Mouse (Mus musculus) MEL (cell line): ENCODE results near the gene Agl. TPM values are rescaled to one million over a fixed set of nuclear protein-coding genes. Genes with fewer than 3 reads are reported as not detected.

Experiments used
- DNase-seq: peaks from one replicate; pipeline ENCODE4 v3.0.0; 2011; ENCODE audit warnings: low read depth, low spot score
- H3K27ac ChIP-seq: 2 replicates; pipeline ENCODE4 v1.5.1; 2012; ENCODE audit warnings: low read depth, mild to moderate bottlenecking, control low read depth, low read length, moderate library complexity; ENCODE audit not compliant: control insufficient read depth
- H3K27me3 ChIP-seq, 2 experiments: fragments of 150-350 bp in 1 of 2; sonication (generic) in 1 of 2; 2 replicates each; pipeline ENCODE4 v1.6.1; 2012; ENCODE audit warnings: low read length in 2 of 2, mild to moderate bottlenecking in 2 of 2, improper control_type of control experiment in 1 of 2, moderate library complexity in 1 of 2; ENCODE audit not compliant: insufficient read depth in 2 of 2, control insufficient read depth in 1 of 2
- H3K36me3 ChIP-seq, 2 experiments: 2 replicates each; pipeline ENCODE4 v1.6.1; 2012 to 2014; ENCODE audit warnings: low read length in 2 of 2, improper control_type of control experiment in 1 of 2, inconsistent platforms in 1 of 2, mild to moderate bottlenecking in 1 of 2; ENCODE audit not compliant: insufficient read depth in 2 of 2, control insufficient read depth in 1 of 2
- H3K4me1 ChIP-seq, 2 experiments: fragments of 150-350 bp in 1 of 2; sonication (generic) in 1 of 2; 2 replicates each; pipeline ENCODE4 v1.6.1; 2012; ENCODE audit warnings: low read length in 2 of 2, improper control_type of control experiment in 1 of 2, mild to moderate bottlenecking in 1 of 2; ENCODE audit not compliant: insufficient read depth in 2 of 2, control insufficient read depth in 1 of 2
- H3K4me3 ChIP-seq, 2 experiments: fragments of 150-350 bp in 1 of 2; sonication (generic) in 1 of 2; 2 replicates each; pipeline ENCODE4 v1.5.1; 2012; ENCODE audit warnings: low read depth in 2 of 2, low read length in 2 of 2, mild to moderate bottlenecking in 2 of 2, moderate library complexity in 2 of 2, control low read depth in 1 of 2, improper control_type of control experiment in 1 of 2; ENCODE audit not compliant: control insufficient read depth in 1 of 2, insufficient read depth in 1 of 2
- H3K79me2 ChIP-seq: 2 replicates; pipeline ENCODE4 v1.6.1; 2012; ENCODE audit warnings: mild to moderate bottlenecking, low read length, moderate library complexity; ENCODE audit not compliant: control insufficient read depth, poor library complexity, insufficient read depth
- H3K9ac ChIP-seq: 2 replicates; pipeline ENCODE4 v1.6.1; 2012; ENCODE audit warnings: low read depth, mild to moderate bottlenecking, control low read depth, low read length, moderate library complexity; ENCODE audit not compliant: control insufficient read depth, poor library complexity, severe bottlenecking
- H3K9me3 ChIP-seq: fragments of 150-350 bp; sonication (generic); replicated peaks from 2 replicates; pipeline ENCODE4 v1.6.1; 2012; ENCODE audit warnings: mild to moderate bottlenecking, low read length, improper control_type of control experiment, moderate library complexity; ENCODE audit not compliant: insufficient read depth
- BHLHE40 ChIP-seq: IDR thresholded peaks from 2 replicates; pipeline ENCODE4 v1.6.1; 2012; ENCODE audit warnings: low read depth, mild to moderate bottlenecking, inconsistent platforms, low read length, improper control_type of control experiment, borderline replicate concordance
- CHD1 ChIP-seq: IDR thresholded peaks from 2 replicates; pipeline ENCODE4 v1.6.1; 2012; ENCODE audit warnings: low read depth, mild to moderate bottlenecking, inconsistent platforms, low read length, improper control_type of control experiment
- CHD2 ChIP-seq: IDR thresholded peaks from 2 replicates; pipeline ENCODE4 v1.6.1; 2011; ENCODE audit warnings: low read length, improper control_type of control experiment
- CTCF ChIP-seq, 3 experiments: IDR thresholded peaks in 2 of 3; conservative IDR thresholded peaks in 1 of 3; 2 replicates each; pipeline ENCODE4 v1.5.1; 2011 to 2012; ENCODE audit warnings: low read length in 3 of 3, low read depth in 2 of 3, mild to moderate bottlenecking in 2 of 3, improper control_type of control experiment in 1 of 3, inconsistent platforms in 1 of 3, mixed read lengths in 1 of 3, moderate library complexity in 1 of 3; ENCODE audit not compliant: control insufficient read depth in 1 of 3, insufficient read depth in 1 of 3, poor library complexity in 1 of 3, severe bottlenecking in 1 of 3
- E2F4 ChIP-seq: IDR thresholded peaks from 2 replicates; pipeline ENCODE4 v1.6.1; 2011; ENCODE audit warnings: low read depth, low read length, improper control_type of control experiment, borderline replicate concordance
- ELF1 ChIP-seq: IDR thresholded peaks from 2 replicates; pipeline ENCODE4 v1.6.1; 2014; ENCODE audit warnings: low read depth, mild to moderate bottlenecking, inconsistent platforms, low read length, improper control_type of control experiment, moderate library complexity
- EP300 ChIP-seq, 2 experiments: IDR thresholded peaks; 2 replicates each; pipeline ENCODE4 v1.6.1; 2011; ENCODE audit warnings: improper control_type of control experiment in 2 of 2, low read length in 2 of 2, low read depth in 1 of 2, mild to moderate bottlenecking in 1 of 2
- ETS1 ChIP-seq: IDR thresholded peaks from 2 replicates; pipeline ENCODE4 v1.6.1; 2012; ENCODE audit warnings: low read depth, mild to moderate bottlenecking, inconsistent platforms, low read length, improper control_type of control experiment, moderate library complexity
- GABPA ChIP-seq: IDR thresholded peaks from 2 replicates; pipeline ENCODE4 v1.6.1; 2012; ENCODE audit warnings: low read depth, mild to moderate bottlenecking, inconsistent platforms, low read length, improper control_type of control experiment, moderate library complexity
- GATA1 ChIP-seq: IDR thresholded peaks from 2 replicates; pipeline ENCODE4 v1.6.1; 2011; ENCODE audit warnings: low read depth, low read length, improper control_type of control experiment
- HCFC1 ChIP-seq: IDR thresholded peaks from 2 replicates; pipeline ENCODE4 v1.6.1; 2012; ENCODE audit warnings: low read depth, mild to moderate bottlenecking, inconsistent platforms, low read length, improper control_type of control experiment, moderate library complexity
- JUND ChIP-seq: IDR thresholded peaks from 2 replicates; pipeline ENCODE4 v1.6.1; 2011; ENCODE audit warnings: low read depth, mild to moderate bottlenecking, improper control_type of control experiment, low read length
- KAT2A ChIP-seq: conservative IDR thresholded peaks from 2 replicates; pipeline ENCODE4 v1.6.1; 2012; ENCODE audit warnings: low read depth, low read length, improper control_type of control experiment, inconsistent platforms
- MAFK ChIP-seq: IDR thresholded peaks from 2 replicates; pipeline ENCODE4 v1.6.1; 2011; ENCODE audit warnings: low read depth, mild to moderate bottlenecking, low read length, improper control_type of control experiment, borderline replicate concordance
- MAX ChIP-seq: IDR thresholded peaks from 2 replicates; pipeline ENCODE4 v1.6.1; 2011; ENCODE audit warnings: low read length, improper control_type of control experiment
- MAZ ChIP-seq: IDR thresholded peaks from 2 replicates; pipeline ENCODE4 v1.6.1; 2012; ENCODE audit warnings: low read depth, mild to moderate bottlenecking, inconsistent platforms, low read length, improper control_type of control experiment
- MEF2A ChIP-seq: IDR thresholded peaks from 2 replicates; pipeline ENCODE4 v1.6.1; 2014; ENCODE audit warnings: low read depth, mild to moderate bottlenecking, inconsistent platforms, low read length, improper control_type of control experiment; ENCODE audit not compliant: poor library complexity, insufficient replicate concordance, severe bottlenecking; ENCODE audit errors: extremely low read depth
- MXI1 ChIP-seq: IDR thresholded peaks from 2 replicates; pipeline ENCODE4 v1.6.1; 2011; ENCODE audit warnings: mild to moderate bottlenecking, low read depth, low read length, improper control_type of control experiment
- MYB ChIP-seq: IDR thresholded peaks from 2 replicates; pipeline ENCODE4 v1.6.1; 2011; ENCODE audit warnings: mild to moderate bottlenecking, low read depth, low read length, improper control_type of control experiment
- MYC ChIP-seq: IDR thresholded peaks from 2 replicates; pipeline ENCODE4 v1.6.1; 2011; ENCODE audit warnings: low read depth, mild to moderate bottlenecking, low read length, improper control_type of control experiment, moderate library complexity
- NELFE ChIP-seq: IDR thresholded peaks from 2 replicates; pipeline ENCODE4 v1.6.1; 2011; ENCODE audit warnings: low read depth, low read length, improper control_type of control experiment
- NRF1 ChIP-seq: IDR thresholded peaks from 2 replicates; pipeline ENCODE4 v1.6.1; 2014; ENCODE audit warnings: low read depth, mild to moderate bottlenecking, inconsistent platforms, low read length, improper control_type of control experiment, moderate library complexity; ENCODE audit not compliant: poor library complexity, insufficient read depth, severe bottlenecking
- POLR2AphosphoS2 ChIP-seq: IDR thresholded peaks from 2 replicates; pipeline ENCODE4 v1.6.1; 2011; ENCODE audit warnings: low read length, improper control_type of control experiment
- POLR2AphosphoS5 ChIP-seq: IDR thresholded peaks from 2 replicates; pipeline ENCODE4 v1.6.1; 2012; ENCODE audit warnings: low read depth, borderline replicate concordance, mild to moderate bottlenecking, inconsistent platforms, low read length, moderate library complexity, mixed read lengths
- RCOR1 ChIP-seq: IDR thresholded peaks from 2 replicates; pipeline ENCODE4 v1.6.1; 2012; ENCODE audit warnings: low read depth, mild to moderate bottlenecking, inconsistent platforms, low read length, improper control_type of control experiment
- SIN3A ChIP-seq: IDR thresholded peaks from 2 replicates; pipeline ENCODE4 v1.6.1; 2012; ENCODE audit warnings: low read length, improper control_type of control experiment, inconsistent platforms
- SMC3 ChIP-seq: IDR thresholded peaks from 2 replicates; pipeline ENCODE4 v1.6.1; 2011; ENCODE audit warnings: low read depth, low read length, improper control_type of control experiment
- TAL1 ChIP-seq: IDR thresholded peaks from 2 replicates; pipeline ENCODE4 v1.6.1; 2012; ENCODE audit warnings: mild to moderate bottlenecking, inconsistent platforms, low read length, moderate library complexity, mixed read lengths
- TBP ChIP-seq: IDR thresholded peaks from 2 replicates; pipeline ENCODE4 v1.8.0; 2011; ENCODE audit warnings: low read depth, low read length, improper control_type of control experiment
- TCF12 ChIP-seq: IDR thresholded peaks from 2 replicates; pipeline ENCODE4 v1.6.1; 2014; ENCODE audit warnings: low read depth, mild to moderate bottlenecking, inconsistent platforms, low read length, improper control_type of control experiment, moderate library complexity
- UBTF ChIP-seq: IDR thresholded peaks from 2 replicates; pipeline ENCODE4 v1.6.1; 2012; ENCODE audit warnings: low read depth, mild to moderate bottlenecking, inconsistent platforms, low read length, improper control_type of control experiment, moderate library complexity, borderline replicate concordance; ENCODE audit not compliant: insufficient read depth
- USF1 ChIP-seq: IDR thresholded peaks from 2 replicates; pipeline ENCODE4 v1.6.1; 2014; ENCODE audit warnings: low read depth, mild to moderate bottlenecking, inconsistent platforms, low read length, improper control_type of control experiment, moderate library complexity
- USF2 ChIP-seq, 2 experiments: IDR thresholded peaks; 2 replicates each; pipeline ENCODE4 v1.6.1; 2011 to 2012; ENCODE audit warnings: improper control_type of control experiment in 2 of 2, low read length in 2 of 2, borderline replicate concordance in 1 of 2, inconsistent platforms in 1 of 2, low read depth in 1 of 2, mild to moderate bottlenecking in 1 of 2; ENCODE audit not compliant: insufficient read depth in 1 of 2
- ZC3H11A ChIP-seq: IDR thresholded peaks from 2 replicates; pipeline ENCODE4 v1.6.1; 2012; ENCODE audit warnings: low read depth, mild to moderate bottlenecking, inconsistent platforms, low read length, improper control_type of control experiment
- ZKSCAN1 ChIP-seq: IDR thresholded peaks from 2 replicates; pipeline ENCODE4 v1.6.1; 2012; ENCODE audit warnings: low read depth, mild to moderate bottlenecking, inconsistent platforms, low read length, improper control_type of control experiment, moderate library complexity
- ZMIZ1 ChIP-seq: IDR thresholded peaks from 2 replicates; pipeline ENCODE4 v1.6.1; 2012; ENCODE audit warnings: low read depth, mild to moderate bottlenecking, inconsistent platforms, low read length, improper control_type of control experiment, moderate library complexity
- polyA plus RNA-seq, 2 experiments: library from polyadenylated mRNA; stranded (reverse) in 1 of 2; unstranded in 1 of 2; fragments of >175 nt in 1 of 2; fragments of >200 nt in 1 of 2; gene quantifications; 2 replicates each; pipeline versions ENCODE4 v1.2.1 to v1.2.4; 2012; ENCODE audit warnings: low replicate concordance in 2 of 2, low read depth in 1 of 2; ENCODE audit not compliant: insufficient read length in 2 of 2, insufficient read depth in 1 of 2, missing spikeins in 1 of 2
- total RNA-seq: library from RNA; depleted of rRNA; stranded (reverse); fragments of 300-350 nt; gene quantifications from 2 replicates; pipeline ENCODE4 v1.2.3, GENCODE M21; 2012

Agl gene
- total and polyA plus RNA-seq, 3 experiments = 4.6 to 21.1 (median 11.9) TPM

DNA sequence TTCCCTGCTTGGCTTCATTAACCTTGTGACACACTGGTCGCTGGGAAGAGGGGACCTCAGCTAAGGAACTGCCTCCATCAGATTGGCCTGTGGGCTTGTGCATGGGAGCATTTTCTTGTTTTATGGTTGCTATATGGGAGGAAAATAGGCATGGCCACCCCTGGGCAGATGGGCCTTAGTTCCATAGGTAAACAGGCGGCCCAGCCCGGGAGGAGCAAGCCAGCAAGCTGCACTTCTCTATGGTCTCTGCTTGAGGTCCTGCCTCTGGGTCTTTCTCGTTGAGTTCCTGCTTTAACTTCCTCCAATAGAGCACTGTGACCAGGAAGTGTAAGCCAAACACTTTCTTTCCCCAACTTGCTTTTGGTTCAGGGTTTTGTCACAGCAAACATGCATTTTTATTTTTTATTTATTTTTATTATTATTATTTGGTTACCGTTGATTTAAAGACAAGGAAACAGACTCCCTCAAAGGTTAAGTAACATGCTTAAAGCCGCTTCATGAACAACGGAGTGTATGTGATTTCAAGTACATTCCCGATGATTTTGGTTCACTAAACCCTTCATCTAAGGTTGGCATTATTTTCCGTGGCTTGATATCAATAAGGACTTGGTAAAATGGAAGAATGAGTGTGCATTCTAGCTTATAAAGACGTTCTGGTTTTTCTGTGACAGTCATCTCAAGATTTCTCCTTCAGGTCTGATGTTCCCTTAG, 696 bp upstream of the Agl start:
- Histone ChIP-seq H3K27ac (peak overlapping the region; percentile 78), H3K4me1 (peaks cover 2 to 19% of the 10 kb centered on the region in 2 experiments; a peak in 3 of 4 replicates), H3K36me3 (peaks cover 0 to 9% of the 10 kb centered on the region in 2 experiments; a peak in 2 of 4 replicates), H3K79me2 (peaks cover 4% of the 10 kb centered on the region), H3K9ac (peak overlapping the region; percentile 79), H3K9me3 (no peaks in the 10 kb centered on the region), H3K27me3 (no peaks in the 10 kb centered on the region), H3K4me3 (peak overlapping the region; percentile 64 to 71)
- DNase-seq = peak; percentile 85
- TF ChIP-seq HCFC1 (peak; percentile 35; the same call in 1 of the 2 replicates), RCOR1 (no peak), KAT2A (no peak; the same call in 1 of the 2 replicates), USF2 (IDR thresholded peaks at IDR 0.05; ENCODE audit: borderline replicate concordance in 1 of 2, insufficient read depth in 1 of 2, low read depth in 1 of 2, low read length in 2 of 2) (no peak), MEF2A (no peak), JUND (no peak), GABPA (no peak), POLR2AphosphoS2 (no peak), ZKSCAN1 (0 out of 2 replicates have a peak, but pooled peaks have one; percentile 28), ELF1 (peak; percentile 85), UBTF (no peak), MAZ (no peak), MYC (no peak), MAFK (no peak), BHLHE40 (no peak), EP300 (IDR thresholded peaks at IDR 0.05; ENCODE audit: low read depth in 1 of 2, low read length in 2 of 2) (no peak), MYB (no peak), MXI1 (no peak), USF1 (no peak), ETS1 (0 out of 2 replicates have a peak, but pooled peaks have one; percentile 22), TBP (no peak), MAX (no peak), ZMIZ1 (peak; percentile 16; the same call in 1 of the 2 replicates), SIN3A (peak; percentile 53; the same call in 1 of the 2 replicates), CHD1 (peak; percentile 90; the same call in 1 of the 2 replicates), ZC3H11A (no peak), TAL1 (no peak), CTCF (IDR thresholded peaks at IDR 0.05 in 2 of 3, conservative IDR thresholded peaks at IDR 0.05 in 1 of 3; ENCODE audit: control insufficient read depth in 1 of 3, insufficient read depth in 1 of 3, low read depth in 2 of 3, low read length in 3 of 3, poor library complexity in 1 of 3, severe bottlenecking in 1 of 3) (no peak), SMC3 (no peak), POLR2AphosphoS5 (no peak), E2F4 (no peak), NELFE (no peak), CHD2 (no peak), GATA1 (no peak), TCF12 (no peak), NRF1 (no peak)
